16 mouse cellular contexts compared by ENCODE assay signal in genomic region chr4:132167436-132167835, GRCm38 (mm10). TPM values are rescaled to one million over a fixed set of nuclear protein-coding genes. Genes with fewer than 3 reads are reported as not detected.
"Had no signal": no experiment of that assay in that cellular context is flagged by ENCODE, and none has a peak within 500 bp of the region (broad histone marks: within the 10 kb centered on the region; RNA-seq: fewer than 3 reads in every experiment).

No protein-coding gene starts in this region.

- H3K9me3 ChIP-seq: kidney, embryonic 15.5 days; liver, embryonic 15.5 days; lung, embryonic 15.5 days; midbrain, embryonic 12.5 days; neural tube, embryonic 15.5 days had no signal

- H3K9ac ChIP-seq: kidney, embryonic 15.5 days; limb, embryonic 13.5 days; liver, embryonic 15.5 days; lung, embryonic 15.5 days; midbrain, embryonic 12.5 days; neural tube, embryonic 15.5 days had no signal

- H3K4me1 ChIP-seq: liver, embryonic 15.5 days; lung, embryonic 15.5 days had no signal

- H3K27ac ChIP-seq: limb, embryonic 13.5 days; liver, embryonic 15.5 days; lung, embryonic 15.5 days; midbrain, embryonic 12.5 days; neural tube, embryonic 15.5 days; stomach, postnatal 0 days had no signal

- ATAC-seq: midbrain, embryonic 16.5 days had no signal

- DNase-seq: kidney, adult 2 months; kidney, postnatal 14 days; left cerebral cortex, postnatal 4 days; right cerebral cortex, adult 18-20 months; right cerebral cortex, postnatal 25 days; thymus, postnatal 4 days had no signal

- H3K36me3 ChIP-seq: kidney, embryonic 15.5 days; limb, embryonic 13.5 days; liver, embryonic 15.5 days; lung, embryonic 15.5 days; midbrain, embryonic 12.5 days; neural tube, embryonic 15.5 days had no signal

- H3K27me3 ChIP-seq: kidney, embryonic 15.5 days; limb, embryonic 13.5 days; lung, embryonic 15.5 days; midbrain, embryonic 12.5 days; neural tube, embryonic 15.5 days had no signal

- H3K4me3 ChIP-seq: kidney, embryonic 15.5 days; limb, embryonic 13.5 days; liver, embryonic 15.5 days; lung, embryonic 15.5 days; midbrain, embryonic 12.5 days; neural tube, embryonic 15.5 days had no signal

- H3K4me2 ChIP-seq: kidney, embryonic 15.5 days; limb, embryonic 13.5 days; liver, embryonic 11.5 days; liver, embryonic 15.5 days; lung, embryonic 15.5 days; midbrain, embryonic 12.5 days; neural tube, embryonic 15.5 days had no signal

RNA-seq across cellular contexts. Expression of gene Oprd1, which starts 23.1 kb away (rescaled TPM):
- total RNA-seq: megakaryocyte-erythroid progenitor cell, adult 5-6 weeks had no signal
- polyA plus RNA-seq: liver, embryonic 15.5 days had no signal
